Mouse (Mus musculus) heart, postnatal 0 days (tissue): ENCODE results near the gene Vstm4. TPM values are rescaled to one million over a fixed set of nuclear protein-coding genes. Genes with fewer than 3 reads are reported as not detected.

Experiments
- ATAC-seq: fragments of 200-750 bp; cut with Nextera tagmentation; 2 replicates; pipeline ENCODE4 v1.8.0; 2017; ENCODE audit warnings: low read depth, moderate number of reproducible peaks, moderate library complexity; ENCODE audit not compliant: insufficient read depth
- DNase-seq: peaks from one replicate; pipeline ENCODE4 v3.0.0-alpha.2; 2016; ENCODE audit warnings: low spot score
- H3K27ac ChIP-seq: fragments of 300-500 bp; sonication (generic); 2 replicates; pipeline ENCODE4 v1.5.1; 2014; ENCODE audit warnings: low read depth, mild to moderate bottlenecking
- H3K27me3 ChIP-seq: fragments of 300-500 bp; sonication (generic); 2 replicates; pipeline ENCODE4 v1.6.1; 2014; ENCODE audit warnings: low read length, mixed read lengths; ENCODE audit not compliant: control insufficient read depth, insufficient read depth
- H3K36me3 ChIP-seq: fragments of 300-500 bp; sonication (generic); replicated peaks from 2 replicates; pipeline ENCODE4 v1.6.1; 2014; ENCODE audit warnings: low read length, mixed read lengths; ENCODE audit not compliant: control insufficient read depth, insufficient read depth
- H3K4me1 ChIP-seq: fragments of 300-500 bp; sonication (generic); 2 replicates; pipeline ENCODE4 v1.6.1; 2014; ENCODE audit warnings: antibody characterized with exemption; ENCODE audit not compliant: control insufficient read depth, insufficient read depth
- H3K4me2 ChIP-seq: fragments of 300-500 bp; sonication (generic); 2 replicates; pipeline ENCODE4 v1.6.1; 2014; ENCODE audit warnings: low read depth, mild to moderate bottlenecking, low read length, moderate library complexity
- H3K4me3 ChIP-seq: fragments of 300-500 bp; sonication (generic); 2 replicates; pipeline ENCODE4 v1.5.1; 2014; ENCODE audit warnings: low read depth, low read length
- H3K9ac ChIP-seq: fragments of 300-500 bp; sonication (generic); replicated peaks from 2 replicates; pipeline ENCODE4 v1.6.1; 2014; ENCODE audit warnings: low read depth, low read length, mixed read lengths
- H3K9me3 ChIP-seq: fragments of 300-500 bp; sonication (generic); replicated peaks from 2 replicates; pipeline ENCODE4 v1.6.1; 2016; ENCODE audit warnings: low read length; ENCODE audit not compliant: control insufficient read depth
- CTCF ChIP-seq: IDR thresholded peaks from 2 replicates; pipeline ENCODE4 v1.5.1; 2016; ENCODE audit warnings: antibody characterized with exemption, control low read depth, low read depth
- EP300 ChIP-seq: IDR thresholded peaks from 2 replicates; pipeline ENCODE4 v1.6.1; 2016; ENCODE audit warnings: antibody characterized with exemption, low read depth
- WGBS: fragments of 180-500 bp; shearing (Covaris S2); extraction: QIAGEN DNeasy Blood & Tissue Kit; methylation state at CpG from one replicate; pipeline ENCODE4 v1.1.7; 2014; 5-methylcytosine and 5-hydroxymethylcytosine counted together
- polyA plus RNA-seq: library from polyadenylated mRNA; unstranded; fragments of >200 nt; fragmentation: Nextera tagmentation; extraction: Ambion mirVana; gene quantifications from 2 replicates; pipeline ENCODE4 v1.2.1, GENCODE M21; 2015
- total RNA-seq: library from RNA; depleted of rRNA; stranded (reverse); fragments of >200 nt; gene quantifications from 2 replicates; pipeline ENCODE4 v1.2.3, GENCODE M21; 2014; ENCODE audit warnings: low replicate concordance

Vstm4 gene
- total and polyA plus RNA-seq, 2 experiments from 2014 or later = 22.2 to 22.9 TPM

DNA sequence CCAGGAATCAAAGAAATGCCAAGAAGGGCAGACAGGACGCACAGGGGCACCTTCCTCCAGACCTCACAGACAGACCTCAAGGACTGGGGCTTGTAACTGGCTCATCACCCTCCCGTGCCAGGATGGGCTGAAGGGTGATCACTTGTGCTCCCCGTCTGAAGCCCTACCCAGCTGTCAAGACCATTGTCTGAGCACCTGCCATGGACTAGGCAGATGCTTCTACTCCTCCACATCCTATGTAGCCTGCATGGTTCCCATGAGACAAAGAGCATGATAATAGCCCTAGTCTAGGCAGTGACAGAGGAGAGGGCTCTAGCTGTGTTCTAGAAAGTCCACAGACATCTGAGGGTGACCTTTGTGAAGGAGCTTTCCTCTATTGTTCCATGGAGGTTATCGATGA is 38.3 kb downstream of the Vstm4 start:
- Histone ChIP-seq H3K27me3 (no peaks in the 10 kb centered on the region), H3K9ac (no peak overlapping the region), H3K4me2 (no peak overlapping the region), H3K27ac (no peak overlapping the region), H3K4me1 (0 out of 2 replicates have a peak, but pooled peaks cover 11% of the 10 kb centered on the region), H3K4me3 (no peak overlapping the region), H3K9me3 (no peaks in the 10 kb centered on the region), H3K36me3 (no peaks in the 10 kb centered on the region)
- TF ChIP-seq EP300 (no peak), CTCF (no peak)
- no peak for DNase-seq
- WGBS = 77% methylated on average over 4 of the region's 4 CpGs
- ATAC-seq = no peak

DNA sequence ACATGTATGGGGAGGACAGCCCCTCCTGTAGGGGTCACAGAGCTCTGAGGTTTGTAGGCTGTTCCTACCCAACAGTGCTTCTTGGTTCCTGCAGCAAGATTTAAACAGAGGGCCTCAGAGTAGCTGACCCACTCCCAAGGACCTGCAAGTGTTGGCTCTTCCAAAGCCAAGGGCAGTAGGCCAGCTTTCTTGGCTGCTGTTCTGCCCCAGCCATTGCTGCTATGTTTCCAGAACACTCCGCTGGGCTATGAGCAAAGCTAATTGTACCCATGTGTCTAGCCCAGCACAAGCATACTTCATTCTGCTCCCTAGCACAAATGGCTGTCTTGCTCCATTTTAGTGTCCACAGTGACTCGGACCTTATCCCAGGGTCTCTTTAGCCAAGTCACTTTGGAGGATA is 40.3 kb downstream of the Vstm4 start:
- DNase-seq (no peak), ATAC-seq (no peak)
- no peak overlapping the region for H3K4me2 ChIP-seq
- H3K9ac ChIP-seq = no peak overlapping the region
- H3K9me3 ChIP-seq = no peaks in the 10 kb centered on the region
- H3K27ac ChIP-seq = no peak overlapping the region
- no peak for TF ChIP-seq CTCF
- TF ChIP-seq EP300 = no peak
- 72% methylated on average over 2 of the region's 2 CpGs for WGBS
- no peaks in the 10 kb centered on the region for H3K27me3 ChIP-seq
- H3K36me3 ChIP-seq = no peaks in the 10 kb centered on the region
- H3K4me1 ChIP-seq = peaks cover 18% of the 10 kb centered on the region; the same call in 1 of the 2 replicates
- H3K4me3 ChIP-seq = no peak overlapping the region

DNA sequence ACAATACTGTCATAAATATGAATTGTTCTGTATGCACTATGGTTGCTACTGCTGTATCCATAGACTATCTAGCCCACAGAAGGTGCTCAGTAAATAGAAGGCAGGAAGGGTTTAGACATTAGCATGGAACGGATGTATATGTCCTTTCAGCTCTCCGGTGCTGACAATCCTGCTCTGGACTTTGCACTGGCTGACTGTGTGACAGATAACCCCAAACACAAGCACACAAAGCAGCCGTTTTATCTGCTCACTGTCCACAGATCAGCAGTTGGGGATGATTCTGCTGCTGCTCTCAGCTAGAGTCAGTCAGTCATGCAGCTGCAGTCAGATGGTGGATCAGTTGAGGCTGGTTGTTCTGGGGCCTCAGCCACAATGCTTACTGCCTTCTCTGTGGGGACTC is 46.6 kb downstream of the Vstm4 start:
- Histone ChIP-seq H3K9ac (no peak overlapping the region), H3K9me3 (no peaks in the 10 kb centered on the region), H3K4me3 (no peak overlapping the region), H3K36me3 (no peaks in the 10 kb centered on the region), H3K27me3 (no peaks in the 10 kb centered on the region), H3K4me1 (peaks cover 12% of the 10 kb centered on the region; the same call in 1 of the 2 replicates), H3K27ac (no peak overlapping the region), H3K4me2 (no peak overlapping the region)
- TF ChIP-seq CTCF (no peak), EP300 (no peak)
- 24% methylated on average over 3 of the region's 3 CpGs for WGBS
- no peak for ATAC-seq
- no peak for DNase-seq

DNA sequence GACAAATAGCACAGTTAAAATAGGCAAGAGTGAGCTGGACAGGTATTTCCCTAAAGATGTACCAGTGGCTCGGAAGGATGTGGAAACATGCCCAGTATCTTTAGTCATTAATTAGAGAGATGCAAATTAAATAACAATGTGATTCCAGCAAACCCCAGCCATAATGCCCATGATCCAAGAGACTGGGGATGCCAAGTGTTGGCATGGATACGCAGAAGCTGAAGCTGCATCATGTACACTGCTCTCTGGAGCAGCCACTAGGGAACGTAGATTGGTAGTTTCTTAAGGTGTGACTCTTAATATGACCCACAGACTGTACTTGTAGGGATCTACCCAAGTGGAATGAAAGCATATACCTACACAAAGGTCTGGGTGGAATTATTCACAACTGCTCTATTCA is 50.0 kb downstream of the Vstm4 start:
- no peak overlapping the region for H3K4me2 ChIP-seq
- H3K4me1 ChIP-seq = 0 out of 2 replicates have a peak, but pooled peaks cover 5% of the 10 kb centered on the region
- no peaks in the 10 kb centered on the region for H3K27me3 ChIP-seq
- TF ChIP-seq CTCF (no peak), EP300 (no peak)
- H3K36me3 ChIP-seq = no peaks in the 10 kb centered on the region
- ATAC-seq = no peak
- 95% methylated on average over 3 of the region's 3 CpGs for WGBS
- no peaks in the 10 kb centered on the region for H3K9me3 ChIP-seq
- no peak overlapping the region for H3K9ac ChIP-seq
- no peak overlapping the region for H3K4me3 ChIP-seq
- no peak overlapping the region for H3K27ac ChIP-seq
- DNase-seq = no peak

DNA sequence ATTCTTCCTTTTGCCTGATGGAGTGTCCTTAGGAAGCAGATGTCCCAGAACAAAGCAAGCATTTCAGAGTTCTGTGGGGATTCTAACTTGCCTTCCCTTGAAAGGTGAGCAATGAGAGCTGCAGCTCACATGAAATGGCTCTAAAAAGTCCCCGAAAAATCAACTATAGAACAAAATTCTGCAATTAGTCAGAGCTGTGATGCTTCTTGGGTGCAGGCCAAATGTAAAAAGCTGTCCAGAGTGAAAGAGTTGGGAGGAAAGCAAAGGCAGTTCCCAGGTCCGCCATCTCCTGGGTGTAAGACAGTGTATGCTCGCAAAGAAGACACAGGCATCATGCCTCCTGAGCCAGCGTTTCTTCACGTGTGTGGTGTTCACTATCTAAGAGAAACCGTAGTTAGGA is 52.6 kb downstream of the Vstm4 start:
- Histone ChIP-seq H3K27ac (no peak overlapping the region), H3K9ac (no peak overlapping the region), H3K36me3 (no peaks in the 10 kb centered on the region), H3K4me1 (no peaks in the 10 kb centered on the region), H3K4me3 (no peak overlapping the region), H3K9me3 (no peaks in the 10 kb centered on the region), H3K27me3 (no peaks in the 10 kb centered on the region), H3K4me2 (no peak overlapping the region)
- ATAC-seq = no peak
- no peak for DNase-seq
- TF ChIP-seq CTCF = no peak
- TF ChIP-seq EP300 = no peak
- WGBS = 81% methylated on average over 6 of the region's 6 CpGs

DNA sequence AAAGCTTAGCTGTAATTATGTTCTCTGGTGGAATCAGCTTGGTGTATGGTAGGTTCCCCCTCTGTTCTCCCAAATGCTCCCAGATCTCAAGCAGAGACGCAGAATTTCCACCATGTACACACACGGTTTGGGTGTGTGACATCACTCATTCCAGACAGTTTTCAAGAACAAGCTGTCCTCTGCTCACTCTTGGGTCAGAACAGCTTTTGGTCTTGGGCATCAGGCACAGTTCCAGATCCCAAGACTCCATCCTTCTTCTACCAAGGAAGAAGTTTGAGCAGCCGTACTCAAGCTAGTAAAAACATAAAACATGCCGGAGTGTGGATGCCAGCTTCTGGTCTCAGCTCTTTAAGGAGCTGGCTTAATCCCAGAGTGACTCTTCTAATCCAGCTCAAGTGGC is 54.6 kb downstream of the Vstm4 start:
- no peak overlapping the region for H3K9ac ChIP-seq
- DNase-seq = no peak
- no peak overlapping the region for H3K27ac ChIP-seq
- H3K36me3 ChIP-seq = no peaks in the 10 kb centered on the region
- H3K4me1 ChIP-seq = no peaks in the 10 kb centered on the region
- 80% methylated on average over 4 of the region's 4 CpGs for WGBS
- H3K27me3 ChIP-seq = no peaks in the 10 kb centered on the region
- no peaks in the 10 kb centered on the region for H3K9me3 ChIP-seq
- H3K4me2 ChIP-seq = no peak overlapping the region
- ATAC-seq = no peak
- TF ChIP-seq EP300 (no peak), CTCF (no peak)
- no peak overlapping the region for H3K4me3 ChIP-seq
